Mouse (Mus musculus) MEL-GATA-1-ER (cell line): Measurements from ENCODE around the gene Pla2g3.

Source experiments
- DNase-seq: peaks from one replicate; pipeline ENCODE4 v3.0.0-alpha.2; 2012; ENCODE audit warnings: low read depth; ENCODE audit errors: extremely low read depth

The Pla2g3 gene

DNA sequence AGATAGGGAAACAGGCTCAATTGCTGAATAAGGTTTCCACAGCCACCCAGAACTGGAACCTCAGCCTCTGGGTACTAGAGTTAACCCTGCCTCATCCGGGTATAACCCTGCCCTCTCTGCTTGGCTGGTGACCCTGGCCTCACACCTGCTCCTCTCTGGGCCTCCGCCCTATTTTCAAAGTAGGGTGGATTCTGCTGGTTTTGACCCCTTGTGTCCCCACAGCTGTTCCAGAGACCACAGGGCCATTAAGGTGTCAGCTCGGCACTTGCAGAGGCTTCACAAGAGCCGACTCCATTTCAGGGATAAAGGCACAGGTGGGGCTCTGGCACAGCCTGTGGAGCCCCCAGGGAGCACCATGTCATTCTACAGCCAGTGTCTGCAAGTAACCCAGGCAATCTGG lies 4.7 kb downstream of the Pla2g3 start:
- DNase-seq, result no peak

DNA sequence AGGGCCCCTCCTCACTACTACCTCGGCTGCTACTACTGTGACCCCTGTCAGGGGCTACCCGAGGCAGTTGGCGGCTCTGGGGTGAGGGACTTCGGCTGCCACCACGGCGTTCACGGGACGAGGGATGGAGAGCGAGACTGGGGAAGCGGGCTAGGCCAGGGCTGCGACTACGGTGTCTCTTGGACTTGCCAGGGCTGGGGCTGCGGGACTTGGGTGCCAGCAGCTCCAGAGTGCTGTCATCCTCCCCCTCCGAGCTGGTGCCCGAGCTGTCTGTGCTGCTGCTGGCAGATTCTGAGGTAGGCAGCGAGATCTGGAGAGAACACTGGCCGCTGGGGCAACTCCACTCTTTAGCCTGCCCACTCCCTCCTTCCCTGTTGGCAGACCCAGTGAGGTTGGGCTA lies 6.8 kb downstream of the Pla2g3 start:
- no peak for DNase-seq

DNA sequence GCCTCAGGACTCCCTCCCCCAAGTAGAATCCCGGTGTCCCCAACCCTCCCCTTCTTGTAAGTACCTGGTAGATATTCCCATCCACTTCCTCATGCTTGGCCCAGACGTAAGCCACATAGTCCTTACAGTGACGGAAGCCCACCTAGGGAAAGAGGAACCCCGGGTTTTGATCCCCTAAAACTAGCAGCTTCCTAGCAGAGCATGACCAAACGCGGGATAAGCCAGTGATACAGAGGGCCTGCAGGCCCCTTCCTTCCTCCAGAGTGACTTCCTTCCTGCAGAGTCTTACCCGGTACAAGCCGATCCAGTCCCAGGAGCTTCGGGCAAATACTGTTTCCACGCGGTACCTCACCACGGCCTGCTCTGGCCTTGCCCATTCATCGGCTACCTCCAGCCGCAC lies 7.4 kb downstream of the Pla2g3 start:
- DNase-seq, result no peak

DNA sequence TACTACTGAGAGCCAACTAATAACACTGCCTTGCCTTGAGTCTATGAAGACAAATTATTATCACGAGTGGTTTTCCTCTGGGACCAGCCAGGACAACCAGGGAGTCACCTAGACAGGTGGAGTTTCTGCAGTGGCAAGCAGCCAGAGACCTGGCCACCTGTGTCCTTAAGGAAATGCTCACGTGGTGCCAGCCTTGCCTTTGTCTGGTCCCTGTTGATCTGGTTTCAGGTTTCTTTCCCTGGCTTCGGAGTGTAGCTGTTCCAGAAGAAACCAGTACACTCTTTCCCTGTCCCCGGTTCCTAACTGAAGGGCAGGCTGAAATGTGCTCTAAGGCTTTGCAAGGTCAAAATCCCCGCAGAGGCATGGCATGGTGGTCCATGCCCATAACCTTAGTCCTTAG lies 8.7 kb downstream of the Pla2g3 start:
- no peak for DNase-seq

DNA sequence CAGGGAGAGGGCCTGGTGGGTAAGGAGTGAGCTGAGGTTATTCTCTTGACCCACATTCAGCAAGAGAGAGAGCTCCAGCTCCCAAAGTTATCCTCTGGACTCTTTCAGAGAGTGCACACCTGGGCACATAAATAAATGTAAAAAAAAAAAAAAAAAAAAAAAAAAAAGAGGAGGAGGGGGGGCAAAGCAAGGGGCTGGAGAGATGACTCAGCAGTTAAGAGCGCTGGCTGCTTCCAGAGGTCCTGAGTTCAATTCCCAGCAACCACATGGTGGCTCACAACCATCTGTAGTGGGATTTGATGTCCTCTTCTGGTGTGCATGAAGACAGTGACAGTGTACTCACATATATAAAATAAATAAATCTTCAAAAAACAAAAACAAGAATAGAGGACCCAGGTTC lies 9.2 kb downstream of the Pla2g3 start:
- DNase-seq, result no peak

DNA sequence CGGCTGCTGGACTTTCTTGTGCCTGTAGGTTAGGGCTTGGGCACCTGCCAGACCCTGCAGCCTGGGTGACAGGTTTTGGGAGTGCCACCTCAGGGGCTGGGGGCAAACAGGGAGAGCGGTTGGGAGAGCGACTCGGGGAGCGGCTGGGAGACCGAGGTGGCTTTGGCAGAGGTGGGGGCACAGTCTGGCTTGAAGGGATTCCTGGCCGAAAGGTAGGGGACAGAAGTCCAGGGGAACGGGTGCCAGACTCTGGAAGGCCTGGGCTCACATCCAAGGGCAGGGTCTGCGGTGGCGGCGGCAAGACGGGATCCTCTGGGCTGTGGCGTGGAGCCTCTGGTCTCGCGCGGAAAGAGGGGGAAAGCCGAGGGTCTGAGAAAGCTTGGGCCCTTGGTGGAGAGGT lies 14.0 kb downstream of the Pla2g3 start:
- no peak for DNase-seq

DNA sequence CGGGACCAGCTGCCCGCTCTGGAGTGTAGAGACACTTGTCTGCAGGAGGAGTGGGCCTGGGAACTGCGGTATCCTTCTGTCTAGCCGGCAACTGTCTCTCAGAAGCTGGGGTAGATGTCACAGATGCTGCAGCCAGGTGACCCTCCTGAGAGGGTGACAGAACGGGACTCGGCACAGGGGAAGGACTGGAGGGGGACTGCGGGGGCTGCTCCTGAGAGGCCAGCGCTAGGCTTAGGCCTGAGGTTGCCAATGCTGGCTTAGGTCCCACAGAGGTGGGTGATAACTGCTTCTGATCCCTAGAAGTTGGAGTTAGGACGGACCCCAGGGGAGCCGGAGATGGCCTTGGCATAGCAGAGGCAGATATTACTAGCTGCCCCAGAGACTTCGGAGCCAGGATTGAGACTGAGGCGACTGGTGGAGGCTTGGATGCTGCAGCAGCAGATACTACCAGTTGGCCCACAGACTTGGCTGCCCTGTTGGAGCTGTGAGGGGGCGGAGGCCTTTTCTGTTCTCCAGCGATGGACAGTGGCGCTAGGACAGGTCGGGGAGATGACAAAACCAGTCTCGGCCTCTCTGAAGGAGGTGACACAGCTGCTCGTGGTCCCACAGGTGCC lies 14.5 kb downstream of the Pla2g3 start:
- DNase-seq, result no peak

DNA sequence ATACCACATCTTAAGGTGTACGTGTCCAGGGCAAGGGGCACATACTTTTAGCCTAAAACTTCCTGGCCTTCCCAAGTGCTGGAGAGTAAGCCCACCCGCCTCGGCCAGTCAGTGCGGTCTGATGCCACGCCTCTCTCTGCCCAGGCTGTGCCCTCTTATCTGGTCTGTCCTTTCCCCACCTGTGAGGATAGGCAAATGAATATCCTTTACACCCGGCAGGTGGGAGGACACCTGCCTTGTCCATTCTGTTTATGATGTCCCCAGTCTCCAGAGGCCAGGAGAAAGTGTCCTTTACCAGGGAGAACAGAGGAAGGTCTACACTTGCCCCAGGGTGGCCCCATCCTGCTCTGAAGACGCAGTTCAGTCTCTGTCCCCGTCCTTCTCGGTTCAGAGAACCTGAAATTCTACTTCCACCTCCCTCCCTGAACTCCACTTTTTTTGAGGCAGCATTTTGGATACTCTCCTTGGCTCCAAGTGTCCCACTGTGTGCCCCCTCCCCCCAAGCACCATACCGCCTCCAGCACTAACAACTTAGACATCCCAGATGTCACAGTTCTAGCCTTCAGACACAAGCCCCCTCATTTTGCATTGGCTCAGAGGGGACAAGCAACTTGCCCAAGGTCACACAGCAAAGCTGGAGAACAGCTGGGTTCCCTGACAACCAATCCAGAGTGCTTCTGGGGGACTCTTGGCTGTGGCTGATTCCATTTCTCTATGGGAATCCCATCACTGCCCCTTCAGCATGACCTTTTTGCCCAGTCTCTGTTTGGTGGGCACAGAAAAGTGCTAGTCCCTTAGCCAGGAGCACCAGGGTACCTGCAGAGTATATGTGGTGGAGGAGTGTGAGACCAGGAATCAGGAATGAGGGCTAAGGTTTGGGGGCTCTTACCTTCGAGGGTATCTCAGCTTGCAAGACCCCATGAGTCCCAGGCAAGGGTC lies 15.9 kb downstream of the Pla2g3 start:
- no peak for DNase-seq

DNA sequence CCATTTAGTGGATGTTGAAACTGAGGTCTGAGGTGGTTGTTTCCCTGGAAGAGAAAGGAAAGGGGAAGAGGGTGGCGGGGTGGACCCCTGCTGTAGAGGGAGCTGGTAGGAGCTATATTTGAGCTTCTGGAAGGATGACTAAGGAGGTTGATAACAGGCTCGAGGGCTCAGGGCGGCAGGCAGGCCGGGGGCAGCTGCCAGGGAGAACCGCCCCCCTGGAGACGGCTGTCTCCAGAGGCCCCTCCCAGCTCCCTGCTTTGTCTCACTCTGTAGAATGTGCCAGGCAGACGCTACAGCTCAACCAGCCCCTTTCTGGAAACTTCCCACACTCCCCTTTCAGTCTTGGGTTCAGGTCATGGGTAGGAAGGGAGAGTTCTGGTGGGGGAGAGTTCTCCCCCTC lies 20.1 kb downstream of the Pla2g3 start:
- DNase-seq, result no peak

DNA sequence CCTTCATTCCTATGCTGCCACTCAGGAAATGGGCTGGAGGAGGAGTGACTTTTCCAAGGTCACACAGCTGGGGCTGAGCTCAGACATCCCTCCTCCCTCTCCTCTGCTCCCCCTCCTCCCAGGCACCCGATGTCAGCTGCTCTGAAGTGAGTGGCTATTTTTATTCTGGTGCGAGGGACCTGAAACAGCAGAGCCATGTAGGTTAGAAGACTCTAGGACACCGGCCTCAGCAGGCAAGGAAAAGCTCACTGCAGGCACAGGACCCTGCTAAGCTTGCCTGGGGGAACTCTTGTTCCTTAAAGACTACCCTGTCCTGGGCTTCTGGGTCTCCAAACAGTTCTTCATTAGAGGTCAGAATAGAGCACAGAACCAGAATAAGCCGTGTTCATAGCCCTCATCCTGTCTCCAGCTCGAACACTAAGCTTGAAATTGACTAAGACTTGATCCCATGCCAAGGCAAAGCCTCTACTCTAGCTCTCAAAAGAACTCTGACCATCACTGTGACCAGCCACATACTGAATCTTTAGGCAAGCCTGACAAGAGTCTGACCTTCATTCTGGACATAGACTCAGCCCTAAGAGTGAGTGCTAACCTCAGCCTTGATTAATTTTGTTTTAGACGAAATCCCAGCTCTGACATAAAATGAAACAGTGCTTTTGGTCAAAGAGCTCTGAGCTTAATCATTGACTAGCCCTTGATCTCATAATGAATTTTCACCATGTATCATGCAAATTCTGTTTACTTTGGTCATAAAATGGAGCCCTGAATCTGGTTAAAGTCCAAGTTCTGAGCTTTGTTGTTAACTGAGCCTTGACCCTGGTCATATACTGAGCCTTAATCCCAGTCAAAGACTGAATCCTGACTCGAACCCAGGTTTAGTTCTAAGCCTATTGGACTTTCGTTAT lies 21.3 kb downstream of the Pla2g3 start:
- no peak for DNase-seq

DNA sequence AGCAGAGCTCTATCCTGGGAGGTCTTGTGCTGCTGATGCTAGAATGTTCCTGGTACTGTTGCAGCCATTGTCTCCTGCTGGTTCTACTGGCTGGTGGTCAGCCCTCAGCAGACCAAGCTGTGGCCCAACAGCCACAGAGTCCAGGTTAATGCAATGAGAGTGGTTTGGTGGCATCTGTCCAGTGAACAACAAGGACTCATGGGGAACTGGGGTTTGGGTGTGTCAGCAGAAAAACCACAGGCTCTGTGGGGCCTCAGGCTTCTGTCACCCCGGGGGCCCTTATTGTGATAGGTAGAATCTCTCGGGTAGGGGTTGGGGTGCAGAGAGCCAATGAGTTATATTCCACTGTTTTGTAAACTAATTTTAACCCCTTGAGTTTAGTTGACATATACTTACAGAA lies 22.2 kb downstream of the Pla2g3 start:
- no peak for DNase-seq

DNA sequence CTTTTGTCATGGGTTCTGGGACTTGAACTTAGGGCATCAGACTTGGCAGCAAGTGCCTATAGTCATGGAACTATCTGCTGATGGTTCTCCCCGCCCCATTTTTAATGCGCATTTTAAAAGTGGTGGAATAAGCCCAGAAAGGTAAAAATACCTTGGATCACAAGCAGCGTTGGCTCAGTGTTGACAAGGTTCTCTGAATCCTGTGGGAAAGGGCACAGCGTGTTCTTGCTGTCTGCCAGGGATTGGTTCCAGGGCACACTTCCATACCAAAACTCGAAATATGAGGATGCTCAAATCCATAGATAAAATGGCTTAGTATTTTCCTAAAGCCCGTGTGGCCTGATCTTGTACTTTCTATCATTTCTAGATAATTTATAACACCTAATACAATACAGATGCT lies 25.2 kb downstream of the Pla2g3 start:
- DNase-seq, result no peak

DNA sequence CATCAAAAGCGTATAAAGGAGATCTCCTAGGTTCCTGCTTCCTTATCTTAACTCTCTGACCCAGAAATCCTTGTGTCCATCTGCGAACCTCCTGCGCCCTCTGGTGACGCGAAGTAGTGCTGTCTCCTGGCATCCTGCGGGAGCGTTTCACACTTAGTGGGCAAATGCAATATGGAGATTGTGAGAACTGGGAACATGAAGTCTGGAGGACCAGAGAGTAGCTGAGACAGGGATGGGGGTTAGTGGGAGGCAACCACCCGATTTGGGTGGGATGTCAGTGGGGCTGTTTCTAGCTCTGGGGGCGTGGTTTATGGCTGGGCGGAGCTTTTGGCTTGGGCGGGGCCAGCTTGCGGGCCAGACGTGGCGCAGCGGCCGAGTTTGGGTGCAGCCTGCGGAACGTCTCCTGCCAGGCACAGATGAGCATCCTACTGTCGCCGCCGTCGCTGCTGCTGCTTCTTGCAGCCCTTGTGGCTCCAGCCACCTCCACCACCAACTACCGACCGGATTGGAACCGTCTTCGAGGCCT lies 26.5 kb downstream of the Pla2g3 start, which contains the start of gene Selenom:
Gene Selenom (plus strand): TSS at position 156 of the 526 bp plus-strand sequence.
- peak; percentile 73 for DNase-seq

DNA sequence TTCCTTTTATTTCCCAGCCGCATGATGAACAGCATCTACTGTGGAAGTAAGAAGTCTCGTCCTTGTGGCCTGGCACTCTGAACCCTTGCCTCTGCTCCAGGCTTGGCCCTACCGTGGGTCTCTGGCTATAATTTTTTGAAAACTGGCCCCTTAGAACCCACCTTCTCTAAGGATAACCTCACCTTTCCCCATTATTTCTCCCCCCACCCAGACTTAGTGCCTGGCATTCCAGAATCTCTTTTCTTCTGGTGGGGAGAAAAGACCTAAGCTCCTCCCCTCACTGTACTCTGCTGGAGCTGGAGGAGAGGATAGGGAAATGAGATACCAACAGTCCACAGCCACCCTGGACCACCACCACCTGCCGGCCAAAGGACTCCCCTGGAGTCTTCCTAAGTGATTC lies 27.1 kb downstream of the Pla2g3 start:
- DNase-seq, result no peak

DNA sequence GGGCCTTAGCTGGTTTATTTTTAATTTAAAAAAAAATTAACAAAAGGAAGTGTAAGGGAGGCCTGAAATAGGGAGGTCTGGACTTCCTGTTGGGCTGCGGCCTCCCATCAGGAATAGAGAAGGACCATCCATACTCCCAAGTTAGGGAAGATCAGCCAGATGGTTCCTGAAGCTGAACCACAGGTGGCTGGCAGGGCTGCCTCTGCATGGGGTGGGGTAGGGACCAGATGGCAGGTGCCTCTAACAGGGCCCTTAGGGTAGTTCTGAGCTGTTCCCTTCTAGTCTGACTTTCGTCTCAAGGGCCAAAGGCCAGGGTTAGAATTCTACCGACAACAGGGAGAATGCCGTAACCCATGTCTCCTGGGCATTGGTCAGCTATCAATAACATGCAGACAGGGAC lies 27.6 kb downstream of the Pla2g3 start:
- no peak for DNase-seq

DNA sequence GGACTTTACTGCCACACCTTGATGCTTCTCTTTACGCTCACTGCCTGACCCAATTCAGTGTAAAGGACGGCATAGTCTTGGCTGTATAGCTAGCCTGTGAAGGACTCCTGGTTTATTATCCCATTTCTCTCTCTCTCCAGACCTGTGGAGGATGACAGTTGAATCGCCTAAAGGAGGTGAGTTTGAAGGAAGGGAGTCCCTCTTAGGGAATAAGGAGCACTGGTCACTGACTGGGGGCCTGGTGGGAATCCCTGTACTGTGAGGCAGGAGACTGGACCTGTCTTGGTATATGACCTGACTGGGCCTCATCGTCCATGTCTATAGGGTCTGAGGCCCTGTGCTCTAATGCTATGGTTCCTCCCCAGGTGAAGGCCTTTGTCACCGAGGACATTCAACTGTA lies 28.0 kb downstream of the Pla2g3 start:
- DNase-seq, result no peak

DNA sequence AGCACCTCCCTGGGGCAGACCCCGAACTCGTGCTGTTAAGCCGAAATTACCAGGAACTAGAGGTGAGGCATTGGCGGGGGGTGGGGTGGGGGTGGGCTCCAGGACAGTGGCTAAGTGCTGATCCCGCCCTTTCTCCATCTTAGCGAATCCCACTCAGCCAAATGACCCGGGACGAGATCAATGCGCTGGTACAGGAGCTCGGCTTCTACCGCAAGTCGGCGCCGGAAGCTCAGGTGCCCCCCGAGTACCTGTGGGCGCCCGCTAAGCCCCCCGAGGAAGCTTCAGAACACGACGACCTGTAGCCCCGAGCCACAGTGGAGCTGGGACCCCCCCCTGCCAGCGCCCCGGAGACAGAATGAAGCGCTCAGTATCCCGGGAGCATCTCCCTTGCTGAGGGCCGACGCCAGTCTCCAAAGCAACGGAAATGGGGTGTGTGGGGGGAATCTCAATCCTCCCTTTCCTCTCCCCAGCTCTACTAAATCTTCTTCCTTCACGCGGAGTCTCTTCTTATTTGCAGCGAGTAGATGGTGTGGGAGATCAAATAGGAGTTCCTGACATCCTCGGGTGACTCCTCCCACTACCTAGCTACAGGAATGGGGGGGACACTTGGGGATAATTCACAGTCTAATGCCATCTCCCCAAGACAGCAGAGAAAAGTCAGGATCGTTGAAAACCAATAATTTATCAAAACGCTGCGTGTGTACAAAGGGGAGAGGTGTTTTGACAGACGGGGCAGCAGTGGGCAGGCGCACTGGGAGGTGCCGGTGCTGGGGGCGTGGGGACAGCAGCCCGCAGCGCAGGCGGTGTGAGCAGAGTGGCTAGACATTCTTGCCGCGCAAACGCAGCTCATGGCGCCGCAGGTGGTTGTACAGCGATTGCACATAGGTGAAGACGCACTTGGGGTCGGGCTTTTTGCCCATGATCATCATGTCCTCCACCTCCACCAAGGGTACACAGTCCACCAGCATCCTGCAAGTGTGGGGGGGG lies 29.1 kb downstream of the Pla2g3 start:
- no peak for DNase-seq

DNA sequence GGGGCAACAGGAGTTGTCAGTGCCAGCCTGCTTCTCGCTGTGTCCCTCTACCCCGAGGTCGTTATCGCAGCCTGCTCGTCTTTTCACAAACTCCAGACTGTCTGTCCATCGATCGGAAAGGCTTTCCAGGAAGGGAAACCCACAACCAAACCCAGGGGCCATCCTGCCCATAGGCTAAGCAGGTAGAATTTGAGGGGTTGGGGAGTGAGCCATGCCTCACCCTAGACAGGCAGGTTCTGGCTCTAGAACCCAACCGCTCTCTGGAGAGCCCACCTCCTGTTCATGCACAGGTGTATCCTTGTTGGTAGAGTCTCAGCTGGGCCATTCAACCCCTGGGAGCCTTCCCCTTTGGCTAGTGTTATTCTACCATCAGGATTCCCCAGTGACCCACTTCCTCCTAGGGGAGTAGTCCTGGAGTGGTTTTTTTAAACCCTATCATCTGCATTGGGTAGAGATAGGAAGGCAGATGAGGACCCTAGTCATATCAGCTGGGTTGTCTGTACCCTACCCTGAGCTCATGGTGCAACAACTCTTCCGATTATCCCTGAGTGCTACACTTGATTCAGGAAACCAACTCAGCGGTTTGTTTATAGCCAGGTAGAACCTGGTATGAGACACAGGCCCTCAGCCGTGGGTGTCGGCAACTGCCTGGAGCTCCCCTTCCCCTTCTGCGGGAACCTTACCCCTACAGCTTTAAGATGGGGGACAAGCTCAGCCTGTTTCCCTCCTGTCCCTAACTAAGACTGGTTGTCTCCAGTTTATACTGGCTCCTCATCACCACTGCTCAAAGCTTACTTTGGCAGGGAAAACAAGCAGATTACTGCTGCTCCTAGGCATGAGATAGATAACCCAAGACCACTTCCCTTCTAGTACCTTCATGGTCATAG lies 30.0 kb downstream of the Pla2g3 start:
- DNase-seq, result no peak

DNA sequence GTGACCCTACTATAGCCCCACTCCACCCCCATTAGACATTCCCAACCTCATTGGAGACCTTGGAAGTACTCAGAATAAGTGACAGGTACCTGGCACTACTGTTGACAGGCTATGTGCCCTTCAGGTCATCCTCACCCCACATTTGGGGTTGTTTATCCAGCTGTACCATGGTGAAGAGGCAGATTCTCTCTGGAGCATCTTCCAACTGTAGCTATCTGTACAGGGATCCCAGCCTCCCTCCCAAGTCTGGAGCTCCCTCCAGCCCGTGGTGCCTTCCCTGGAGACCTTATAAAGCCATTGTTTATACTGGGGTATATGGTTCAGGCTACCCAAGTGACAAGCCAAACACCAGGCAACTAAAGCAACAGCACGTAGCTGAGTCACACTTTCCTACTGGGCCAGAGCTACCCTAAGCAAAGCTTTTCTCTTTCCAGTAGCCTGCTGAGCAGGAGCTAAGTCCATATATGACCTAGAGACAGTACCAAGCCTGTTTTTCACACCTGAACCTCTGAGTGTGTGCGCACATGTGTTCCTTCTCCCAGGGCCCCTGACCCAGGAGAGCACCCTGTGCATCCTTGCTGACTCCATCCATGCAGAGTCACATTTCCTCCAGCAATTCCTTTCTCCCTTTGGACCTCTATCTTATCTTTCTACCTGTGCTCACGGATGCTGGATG lies 31.1 kb downstream of the Pla2g3 start:
- DNase-seq, result no peak
